Mouse (Mus musculus) heart, postnatal 4 days (tissue): Measurements from ENCODE around the gene Actg1. TPM values are rescaled to one million over a fixed set of nuclear protein-coding genes. Genes with fewer than 3 reads are reported as not detected.
A peak's percentile ranks its signal among the peaks of the same experiment; 100 is the strongest.

Experiments
- DNase-seq: peaks from one replicate; pipeline ENCODE4 v3.0.0; 2021
- microRNA-seq, 2 experiments: library from miRNA; unstranded; fragments of <30 nt; microRNA quantifications; one replicate each; pipeline ENCODE4 v1.2.0; 2021 to 2022
- total RNA-seq, 2 experiments: library from RNA; stranded (reverse); gene quantifications; 2 replicates each; pipeline ENCODE4 v1.2.3; 2021

Gene Actg1
- total RNA-seq, 2 experiments from 2014 or later, result 930 to 1,002 TPM

- peak; percentile 4 for DNase-seq
Observed at GRCm38 (mm10) chr11:120308441-120309320, 39.7 kb downstream of the Actg1 start.

DNA sequence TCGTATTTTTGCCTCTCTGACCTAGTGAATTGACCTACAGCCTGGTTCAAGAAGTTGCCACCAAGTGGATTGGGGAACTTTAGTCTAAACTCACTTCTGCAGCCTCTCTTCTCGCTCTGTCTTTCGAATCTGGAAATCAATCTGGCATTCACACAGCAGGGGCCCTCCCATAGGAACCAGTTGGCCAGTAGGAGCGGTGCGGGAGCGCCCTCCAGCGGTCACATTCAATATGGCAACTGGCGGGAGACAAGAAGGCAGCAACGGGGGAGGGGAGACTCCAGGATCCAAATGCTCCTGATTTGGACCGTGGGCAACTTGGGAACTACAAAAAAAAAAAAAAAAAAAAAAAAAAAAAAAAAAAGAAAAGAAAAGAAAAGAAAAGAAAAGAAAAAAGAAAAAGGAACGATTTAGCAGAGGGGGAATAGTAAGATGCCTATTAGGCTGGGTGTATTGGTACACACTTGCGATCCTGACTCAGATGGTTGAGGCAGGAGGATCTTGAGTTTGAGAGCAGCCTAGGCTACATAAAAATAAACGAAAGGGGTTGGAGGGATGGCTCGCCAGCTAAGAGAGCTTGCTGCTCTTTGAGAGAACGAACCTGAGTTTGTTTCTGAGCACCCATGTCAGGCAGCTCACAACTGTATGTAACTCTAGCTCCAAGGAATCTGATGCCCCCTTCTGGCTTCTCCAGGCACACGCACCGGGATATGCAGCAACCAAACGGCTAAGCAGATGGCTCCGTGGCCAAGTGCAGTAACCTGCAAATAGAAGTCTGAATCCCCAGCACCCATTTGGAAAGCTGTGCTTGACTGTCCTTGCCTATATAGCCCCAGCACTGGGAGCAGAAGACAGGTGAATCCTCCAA lies 40.5 kb downstream of the Actg1 start:
- peak; percentile 99 for DNase-seq

- DNase-seq, result peak; percentile 27
Observed at GRCm38 (mm10) chr11:120307132-120307413, 41.3 kb downstream of the Actg1 start.

GRCm38 (mm10) chr11:120306366-120307131 lies 41.8 kb downstream of the Actg1 start:
- peak; percentile 5 for DNase-seq

DNA sequence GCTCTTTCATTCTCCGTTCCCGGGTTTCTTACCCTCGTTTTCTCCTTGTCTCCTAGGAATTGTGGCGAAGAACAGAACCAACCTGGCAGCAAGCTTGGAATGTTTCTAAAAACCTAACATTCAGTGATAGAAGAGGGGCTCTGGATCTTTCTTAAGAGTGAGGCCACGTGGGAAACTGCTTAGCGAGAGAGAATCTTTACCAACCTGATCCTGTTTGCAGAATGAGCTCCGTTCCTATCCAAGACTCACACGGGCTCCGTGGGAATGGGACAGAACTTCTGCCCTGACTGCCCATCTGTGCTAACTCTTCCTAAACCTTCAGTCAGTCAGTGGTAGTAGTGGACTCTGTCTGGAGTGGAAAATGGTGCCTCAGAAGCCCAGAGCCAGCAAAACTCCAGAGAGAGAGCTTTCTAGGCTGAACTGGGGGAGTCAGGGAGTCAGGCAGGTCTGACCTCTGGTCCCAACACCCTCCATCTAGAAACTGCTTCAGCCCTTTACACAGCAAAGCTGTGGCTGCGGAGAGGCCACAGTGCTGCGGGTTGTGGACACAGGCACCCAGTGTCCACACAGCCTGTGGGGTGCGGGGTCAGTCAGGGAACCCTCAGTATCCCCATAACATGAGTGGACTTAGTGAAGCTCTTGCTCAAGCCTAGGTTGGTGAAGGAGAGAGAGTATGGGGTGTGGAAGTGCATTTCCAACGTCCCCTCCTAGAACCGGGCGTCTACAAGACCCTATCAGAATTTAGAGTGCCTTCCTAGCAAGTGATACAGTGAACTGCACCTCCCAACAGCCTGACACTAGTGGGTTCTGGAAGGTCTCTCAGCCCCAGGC lies 42.6 kb downstream of the Actg1 start:
- DNase-seq, result no peak

- peak; percentile 90 for DNase-seq
Observed at GRCm38 (mm10) chr11:120304886-120305534, 43.3 kb downstream of the Actg1 start.

- DNase-seq, result no peak
Observed at GRCm38 (mm10) chr11:120304350-120304694, 44.0 kb downstream of the Actg1 start.

GRCm38 (mm10) chr11:120303559-120304349 lies 44.6 kb downstream of the Actg1 start:
- no peak for DNase-seq

DNA sequence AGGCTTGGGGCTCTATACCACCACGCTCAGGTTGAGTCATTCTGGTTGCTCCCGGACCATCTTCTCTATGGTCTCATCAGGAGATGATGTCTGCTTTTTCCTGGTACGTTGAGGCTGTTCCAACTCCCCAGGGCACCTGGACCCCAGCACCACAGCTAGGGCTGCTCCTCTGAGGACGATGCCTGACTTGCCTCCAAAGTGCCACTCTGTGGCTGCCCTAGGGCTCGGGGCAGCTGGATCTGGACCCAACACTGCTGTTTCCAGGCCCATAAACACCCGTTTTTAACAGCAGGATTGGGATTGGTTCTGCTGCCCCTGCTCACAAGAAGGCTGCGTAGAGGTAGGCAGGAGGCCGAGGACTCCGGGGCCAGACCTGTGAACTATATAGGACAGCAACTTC lies 45.2 kb downstream of the Actg1 start:
- no peak for DNase-seq

GRCm38 (mm10) chr11:120299484-120299883 lies 48.9 kb downstream of the Actg1 start:
- no peak for DNase-seq

- DNase-seq, result no peak
Observed at GRCm38 (mm10) chr11:120298441-120299141, 49.8 kb downstream of the Actg1 start.

- DNase-seq, result no peak
Observed at GRCm38 (mm10) chr11:120297767-120298166, 50.6 kb downstream of the Actg1 start.

GRCm38 (mm10) chr11:120296305-120297144 lies 51.8 kb downstream of the Actg1 start:
- no peak for DNase-seq

Small RNA genes within 50 kb of the gene (microRNA-seq; reads per million reads assigned to microRNA genes)
- 0 reads per million in 2 experiments for gene Gm23419
- gene Mir6935, result 0 to 1.0 reads per million in 2 experiments

Other genes with a start within 250 kb of the Actg1 start
- 1 to 10 TPM; 8.7 to 9.7 TPM for gene Tepsin, start 249.8 kb downstream of the Actg1 start, total RNA-seq
- 10 to 100 TPM; 51.6 to 63.0 TPM for gene Ndufaf8, start 249.6 kb downstream of the Actg1 start, total RNA-seq
- gene Slc38a10, start 197.2 kb downstream of the Actg1 start, total RNA-seq, result 100 to 1,000 TPM; 115 to 116 TPM
- 10 to 100 TPM; 14.1 to 16.5 TPM for gene Bahcc1, start 115.6 kb downstream of the Actg1 start, total RNA-seq
- under 1 TPM in 1 of 2 experiments, not detected in 1; 0.34 TPM for gene Fscn2, start 13.0 kb upstream of the Actg1 start, total RNA-seq
- gene Faap100, start 30.2 kb upstream of the Actg1 start, total RNA-seq, result 10 to 100 TPM; 31.4 to 34.4 TPM
- gene Nploc4, start 89.2 kb upstream of the Actg1 start, total RNA-seq, result 10 to 100 TPM; 63.3 to 63.8 TPM
- gene Tspan10, start 94.1 kb upstream of the Actg1 start, total RNA-seq, result 1 to 10 TPM; 3.0 to 4.0 TPM
- gene Pde6g, start 105.0 kb upstream of the Actg1 start, total RNA-seq, result under 1 TPM; 0.18 to 0.55 TPM
- 10 to 100 TPM; 25.1 to 26.1 TPM for gene Oxld1, start 109.5 kb upstream of the Actg1 start, total RNA-seq
- gene Ccdc137, start 109.6 kb upstream of the Actg1 start, total RNA-seq, result 10 to 100 TPM in 1 of 2 experiments, 1 to 10 TPM in 1; 8.7 to 10.3 TPM
- gene Arl16, start 119.1 kb upstream of the Actg1 start, total RNA-seq, result 10 to 100 TPM; 13.7 to 17.0 TPM
- 100 to 1,000 TPM; 229 to 250 TPM for gene Mrpl12, start 136.1 kb upstream of the Actg1 start, total RNA-seq
- gene Slc25a10, start 143.3 kb upstream of the Actg1 start, total RNA-seq, result 10 to 100 TPM; 43.7 to 45.7 TPM
- 1 to 10 TPM; 1.7 to 1.8 TPM for gene Gcgr, start 182.2 kb upstream of the Actg1 start, total RNA-seq
- gene Mcrip1, start 201.2 kb upstream of the Actg1 start, total RNA-seq, result 10 to 100 TPM; 76.5 to 82.6 TPM
- under 1 TPM in 1 of 2 experiments, not detected in 1; 0.83 TPM for gene Ppp1r27, start 202.6 kb upstream of the Actg1 start, total RNA-seq
- gene P4hb, start 224.7 kb upstream of the Actg1 start, total RNA-seq, result 100 to 1,000 TPM; 353 to 365 TPM
- gene Arhgdia, start 233.1 kb upstream of the Actg1 start, total RNA-seq, result 100 to 1,000 TPM; 296 to 308 TPM
- gene Alyref, start 249.8 kb upstream of the Actg1 start, total RNA-seq, result 100 to 1,000 TPM; 134 TPM
- gene Anapc11, start 249.9 kb upstream of the Actg1 start, total RNA-seq, result 100 to 1,000 TPM; 117 to 118 TPM